Mouse (Mus musculus) neural tube, embryonic 15.5 days (tissue): ENCODE measurements around the gene Tmem115. TPM values are rescaled to one million over a fixed set of nuclear protein-coding genes. Genes with fewer than 3 reads are reported as not detected.
A peak's percentile ranks its signal among the peaks of the same experiment; 100 is the strongest.

ENCODE experiments used
- ATAC-seq: fragments of 200-750 bp; cut with Nextera tagmentation; 2 replicates; pipeline ENCODE4 v1.8.0; 2017; ENCODE audit warnings: mild to moderate bottlenecking, moderate TSS enrichment, moderate library complexity; ENCODE audit not compliant: low FRiP score
- H3K27ac ChIP-seq: fragments of 300-500 bp; sonication (generic); replicated peaks from 2 replicates; pipeline ENCODE4 v1.5.1; 2015; ENCODE audit warnings: mild to moderate bottlenecking, inconsistent platforms
- H3K27me3 ChIP-seq: fragments of 300-500 bp; sonication (generic); replicated peaks from 2 replicates; pipeline ENCODE4 v1.6.1; 2015; ENCODE audit warnings: inconsistent platforms
- H3K36me3 ChIP-seq: fragments of 300-500 bp; sonication (generic); 2 replicates; pipeline ENCODE4 v1.6.1; 2015; ENCODE audit warnings: inconsistent platforms
- H3K4me1 ChIP-seq: fragments of 300-500 bp; sonication (generic); 2 replicates; pipeline ENCODE4 v1.6.1; 2015; ENCODE audit warnings: inconsistent platforms
- H3K4me2 ChIP-seq: fragments of 300-500 bp; sonication (generic); 2 replicates; pipeline ENCODE4 v1.6.1; 2015; ENCODE audit warnings: inconsistent platforms, mild to moderate bottlenecking, moderate library complexity
- H3K4me3 ChIP-seq: fragments of 300-500 bp; sonication (generic); replicated peaks from 2 replicates; pipeline ENCODE4 v1.5.1; 2015; ENCODE audit warnings: mild to moderate bottlenecking, inconsistent platforms
- H3K9ac ChIP-seq: fragments of 300-500 bp; sonication (generic); replicated peaks from 2 replicates; pipeline ENCODE4 v1.6.1; 2015; ENCODE audit warnings: mild to moderate bottlenecking, inconsistent platforms
- H3K9me3 ChIP-seq: fragments of 300-500 bp; sonication (generic); replicated peaks from 2 replicates; pipeline ENCODE4 v1.6.1; 2016; ENCODE audit warnings: inconsistent platforms
- WGBS: fragments of 180-500 bp; shearing (Covaris S2); methylation state at CpG from one replicate; pipeline ENCODE4 v1.1.7; 2015; ENCODE audit warnings: mixed read lengths; 5-methylcytosine and 5-hydroxymethylcytosine counted together
- polyA plus RNA-seq: library from polyadenylated mRNA; unstranded; fragments of >200 nt; fragmentation: Nextera tagmentation; extraction: Ambion mirVana; gene quantifications from 2 replicates; pipeline ENCODE4 v1.2.1, GENCODE M21; 2015

The Tmem115 gene
- polyA plus RNA-seq, 1 experiment from 2014 or later = 45.7 TPM

DNA sequence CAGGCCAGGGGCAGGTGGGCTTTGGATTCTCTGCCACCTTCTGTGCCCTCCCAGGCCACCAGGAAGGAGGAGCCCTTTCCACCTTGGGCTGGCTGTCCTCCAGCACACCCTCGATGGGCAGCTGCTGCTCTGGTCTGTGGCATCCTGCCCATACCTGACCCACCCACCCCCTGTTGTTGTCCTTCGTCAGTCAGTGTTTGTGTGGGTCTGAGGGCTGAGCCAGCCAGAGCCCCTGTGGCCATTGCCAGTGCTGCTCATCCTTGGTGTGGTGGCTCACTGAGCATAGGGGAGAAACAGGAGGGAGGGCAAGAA, 11.4 kb upstream of the Tmem115 start:
- ATAC-seq = no peak
- peaks cover 30% of the 10 kb centered on the region for H3K27me3 ChIP-seq
- H3K9me3 ChIP-seq = no peaks in the 10 kb centered on the region
- H3K36me3 ChIP-seq = peaks cover 7% of the 10 kb centered on the region
- WGBS = 23% methylated on average over 2 of the region's 2 CpGs
- no peak overlapping the region for H3K4me3 ChIP-seq
- H3K4me2 ChIP-seq = peak overlapping the region; percentile 13; the same call in 1 of the 2 replicates
- H3K4me1 ChIP-seq = peaks cover 20% of the 10 kb centered on the region
- 0 out of 2 replicates have a peak overlapping the region, but pooled peaks have one; percentile 18 for H3K9ac ChIP-seq
- no peak overlapping the region for H3K27ac ChIP-seq

DNA sequence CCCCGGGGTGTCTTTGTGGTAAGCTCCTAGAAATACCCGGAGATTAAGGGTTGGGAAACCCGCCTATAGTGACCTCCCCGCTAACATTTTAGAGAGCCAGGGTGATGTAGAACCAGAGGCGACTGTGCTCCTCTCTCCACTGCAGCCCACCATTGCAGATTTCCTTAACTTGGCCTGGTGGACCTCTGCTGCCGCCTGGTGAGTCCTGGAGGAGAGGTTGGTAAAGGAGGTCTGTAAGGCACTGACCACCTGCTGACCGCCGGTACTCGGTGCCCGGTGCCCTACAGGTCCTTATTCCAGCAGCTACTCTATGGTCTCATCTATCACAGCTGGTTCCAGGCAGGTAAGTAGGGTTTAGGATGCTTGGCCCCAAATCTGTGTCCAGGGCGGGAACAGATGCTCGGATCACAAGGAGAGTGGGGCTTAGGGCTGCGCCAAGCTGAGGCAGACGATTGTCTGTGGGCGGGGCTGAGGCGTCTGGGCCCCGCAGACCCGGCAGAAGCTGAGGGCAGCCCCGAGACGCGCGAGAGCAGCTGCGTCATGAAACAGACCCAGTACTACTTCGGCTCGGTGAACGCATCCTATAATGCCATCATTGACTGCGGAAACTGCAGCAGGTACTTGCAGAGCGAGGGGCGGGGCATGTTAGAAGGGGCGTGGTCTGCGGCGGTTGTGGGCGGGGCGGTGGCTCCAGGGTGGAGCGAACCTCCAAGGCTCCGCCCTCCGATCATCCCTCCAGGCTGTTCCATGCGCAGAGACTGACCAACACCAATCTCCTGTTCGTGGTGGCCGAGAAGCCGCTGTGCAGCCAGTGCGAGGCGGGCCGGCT, 7.3 kb upstream of the Tmem115 start:
- 9% methylated on average over 39 of the region's 44 CpGs for WGBS
- Histone ChIP-seq H3K27ac (0 out of 2 replicates have a peak overlapping the region, but pooled peaks have one; percentile 2), H3K4me1 (peaks cover 22% of the 10 kb centered on the region), H3K4me2 (peak overlapping the region; percentile 56), H3K27me3 (peaks cover 34% of the 10 kb centered on the region), H3K4me3 (peak overlapping the region; percentile 30), H3K9me3 (no peaks in the 10 kb centered on the region), H3K9ac (no peak overlapping the region), H3K36me3 (peaks cover 4% of the 10 kb centered on the region; the same call in 1 of the 2 replicates)
- peak; percentile 62 for ATAC-seq

- peak; percentile 20 for ATAC-seq
- Histone ChIP-seq H3K9ac (peak overlapping the region; percentile 86), H3K4me3 (peak overlapping the region; percentile 89), H3K36me3 (peaks cover 21% of the 10 kb centered on the region), H3K27me3 (no peaks in the 10 kb centered on the region), H3K27ac (peak overlapping the region; percentile 80), H3K4me1 (peaks cover 42% of the 10 kb centered on the region), H3K4me2 (peak overlapping the region; percentile 95), H3K9me3 (no peaks in the 10 kb centered on the region)
- WGBS = under 1% methylated on average over 40 of the region's 40 CpGs
These were observed 860 bp downstream of the Tmem115 start for GRCm38 (mm10) chr9:107534408-107535202.

DNA sequence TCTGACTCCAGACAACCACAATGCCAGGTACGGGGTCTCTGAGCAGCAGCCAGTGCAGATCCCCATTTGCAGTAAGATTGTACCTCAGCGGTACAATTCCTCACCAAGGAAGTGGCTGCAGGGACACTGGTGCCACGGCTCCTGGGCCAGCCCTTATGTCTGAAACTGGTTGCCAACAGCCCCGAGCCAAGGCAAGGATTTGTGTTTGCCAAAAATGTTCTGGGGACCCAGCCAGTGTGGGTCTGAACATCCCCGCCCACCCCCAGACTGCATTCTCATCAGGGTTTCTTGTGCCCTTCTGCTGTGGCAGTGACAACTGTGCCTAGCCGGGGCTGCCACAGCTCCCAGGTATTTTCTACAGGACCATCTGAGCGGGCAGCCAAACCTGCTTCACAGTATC, 4.5 kb downstream of the Tmem115 start:
- H3K4me1 ChIP-seq = peaks cover 68% of the 10 kb centered on the region

DNA sequence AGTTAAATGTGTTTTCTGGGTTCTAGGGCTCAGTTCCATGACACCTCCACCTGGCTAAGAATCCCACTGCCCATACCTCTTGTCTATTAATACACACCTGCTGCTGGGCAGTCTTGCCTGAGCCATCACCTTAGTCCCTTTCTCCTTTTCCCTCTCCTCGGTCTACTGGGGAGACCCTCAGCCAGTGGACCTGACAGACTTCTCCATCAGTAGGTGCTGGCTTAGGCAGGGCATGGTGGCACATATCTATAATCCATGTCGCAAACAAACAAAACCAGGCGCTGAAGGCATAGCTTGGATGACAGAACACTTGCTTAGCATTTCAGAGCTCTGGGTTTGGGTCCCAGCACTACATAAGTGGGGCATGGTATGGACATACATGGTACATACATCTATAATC, 5.0 kb downstream of the Tmem115 start:
- no peak for ATAC-seq
- H3K4me3 ChIP-seq = no peak overlapping the region
- H3K27me3 ChIP-seq = no peaks in the 10 kb centered on the region
- no peaks in the 10 kb centered on the region for H3K9me3 ChIP-seq
- 94% methylated on average over 3 of the region's 3 CpGs for WGBS
- H3K9ac ChIP-seq = no peak overlapping the region
- no peak overlapping the region for H3K27ac ChIP-seq
- peaks cover 32% of the 10 kb centered on the region for H3K36me3 ChIP-seq
- H3K4me1 ChIP-seq = peaks cover 67% of the 10 kb centered on the region
- H3K4me2 ChIP-seq = no peak overlapping the region

More for the DNA sequence above, 4.5 kb downstream of the Tmem115 start:
- H3K27ac ChIP-seq = no peak overlapping the region
- peaks cover 28% of the 10 kb centered on the region for H3K36me3 ChIP-seq
- H3K9ac ChIP-seq = no peak overlapping the region
- no peak for ATAC-seq
- no peak overlapping the region for H3K4me3 ChIP-seq
- WGBS = 95% methylated on average over 7 of the region's 7 CpGs
- H3K4me2 ChIP-seq = no peak overlapping the region
- H3K27me3 ChIP-seq = no peaks in the 10 kb centered on the region
- no peaks in the 10 kb centered on the region for H3K9me3 ChIP-seq

DNA sequence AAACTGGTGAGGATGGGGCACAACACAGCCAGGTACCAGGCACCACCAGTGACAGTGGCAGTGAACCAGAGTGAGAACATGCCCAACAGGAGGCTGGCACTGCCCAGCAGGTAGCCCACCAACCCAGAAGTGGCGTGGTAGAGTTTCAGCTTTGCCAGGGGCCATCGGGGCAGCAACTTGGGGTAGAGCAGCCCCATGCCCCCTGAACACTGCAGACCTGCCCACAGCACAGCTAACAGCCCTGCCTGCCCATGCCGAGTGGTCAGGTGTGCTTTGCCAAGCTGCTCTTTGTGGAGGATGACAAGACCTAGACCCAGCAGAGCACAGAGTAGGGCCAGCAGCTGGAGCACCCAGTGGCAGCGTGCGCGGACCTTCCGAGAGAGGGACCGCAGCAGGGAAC, 6.2 kb downstream of the Tmem115 start:
- H3K9me3 ChIP-seq = no peaks in the 10 kb centered on the region
- no peaks in the 10 kb centered on the region for H3K27me3 ChIP-seq
- H3K36me3 ChIP-seq = peaks cover 45% of the 10 kb centered on the region
- peaks cover 65% of the 10 kb centered on the region for H3K4me1 ChIP-seq
- H3K4me2 ChIP-seq = peak overlapping the region; percentile 80; the same call in 1 of the 2 replicates
- H3K27ac ChIP-seq = no peak overlapping the region
- no peak overlapping the region for H3K4me3 ChIP-seq
- ATAC-seq = no peak
- H3K9ac ChIP-seq = no peak overlapping the region
- 95% methylated on average over 8 of the region's 8 CpGs for WGBS

- H3K4me3 ChIP-seq = peak overlapping the region; percentile 63
- WGBS = 72% methylated on average over 4 of the region's 4 CpGs
- H3K27ac ChIP-seq = no peak overlapping the region
- ATAC-seq = no peak
- H3K36me3 ChIP-seq = peaks cover 45% of the 10 kb centered on the region
- no peak overlapping the region for H3K9ac ChIP-seq
- H3K27me3 ChIP-seq = no peaks in the 10 kb centered on the region
- H3K4me2 ChIP-seq = peak overlapping the region; percentile 80
- H3K4me1 ChIP-seq = peaks cover 60% of the 10 kb centered on the region
- H3K9me3 ChIP-seq = no peaks in the 10 kb centered on the region
These were observed 6.7 kb downstream of the Tmem115 start for GRCm38 (mm10) chr9:107540420-107540819.

DNA sequence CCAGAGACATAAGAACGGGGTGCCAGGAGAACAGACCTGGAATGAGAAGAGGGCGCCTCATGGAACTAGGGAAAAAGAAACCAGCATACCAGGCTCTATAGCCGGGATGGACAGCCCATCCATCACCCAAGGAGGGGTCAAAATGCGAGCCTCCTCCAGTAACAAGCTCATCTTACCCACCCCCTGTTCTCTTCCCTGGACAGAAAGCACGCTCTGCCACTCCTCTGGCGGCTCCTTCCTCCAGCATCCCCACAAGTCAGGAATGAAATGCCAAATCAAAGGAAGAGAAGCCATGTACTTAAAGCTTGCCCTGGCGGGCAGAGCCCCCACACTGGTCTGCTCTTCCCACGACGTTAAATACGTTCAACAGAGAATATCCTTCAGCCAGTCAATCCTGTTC, 7.3 kb downstream of the Tmem115 start:
- ATAC-seq = no peak
- peak overlapping the region; percentile 63 for H3K4me3 ChIP-seq
- peaks cover 57% of the 10 kb centered on the region for H3K4me1 ChIP-seq
- WGBS = 33% methylated on average over 10 of the region's 10 CpGs
- H3K9ac ChIP-seq = peak overlapping the region; percentile 57
- peaks cover 45% of the 10 kb centered on the region for H3K36me3 ChIP-seq
- peak overlapping the region; percentile 80 for H3K4me2 ChIP-seq
- no peaks in the 10 kb centered on the region for H3K27me3 ChIP-seq
- H3K27ac ChIP-seq = peak overlapping the region; percentile 82; the same call in 1 of the 2 replicates
- H3K9me3 ChIP-seq = no peaks in the 10 kb centered on the region

DNA sequence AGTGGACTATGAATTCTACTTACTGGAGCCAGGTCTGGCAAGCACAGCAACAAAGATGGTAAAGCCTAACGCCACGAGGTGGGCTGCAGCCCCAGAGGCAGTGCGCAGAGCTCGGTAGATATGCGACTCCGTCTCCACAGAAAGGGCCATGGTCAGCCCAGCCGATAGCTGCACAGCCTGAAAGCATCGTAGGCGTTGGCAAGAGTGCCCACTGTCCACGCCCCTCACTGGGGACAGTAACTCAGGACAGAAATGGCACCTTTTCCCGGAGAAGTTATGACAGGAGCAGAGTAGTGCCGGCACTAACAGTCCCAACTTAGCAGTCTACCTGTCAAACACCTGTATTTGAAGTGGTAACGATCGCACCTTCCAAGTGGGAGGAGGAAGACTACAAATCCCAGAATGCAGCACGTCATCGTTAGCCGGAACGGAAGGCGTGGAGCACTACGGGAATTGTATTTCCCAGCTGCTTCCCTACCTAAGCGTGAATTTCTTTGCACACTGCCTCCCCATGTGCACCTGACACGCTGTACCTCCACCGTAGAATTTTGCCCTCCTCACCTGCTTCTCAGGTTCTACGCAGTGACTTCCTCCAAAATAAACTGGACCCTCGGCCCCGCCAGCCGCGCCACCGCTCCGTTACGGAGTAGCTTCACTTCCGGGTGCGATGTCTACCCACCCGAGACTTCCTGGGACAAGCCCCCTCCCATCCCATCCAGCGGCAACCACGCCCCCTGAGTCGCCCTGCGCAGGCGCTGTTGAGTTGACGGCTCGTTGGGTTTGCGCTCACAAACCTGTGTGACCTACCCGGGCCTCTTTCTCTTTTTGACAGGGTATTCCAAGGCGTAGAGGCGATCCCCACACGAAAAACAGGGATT, 8.0 kb downstream of the Tmem115 start, which contains the start of the genes Cyb561d2 and Nprl2:
TSS of gene Cyb561d2 (minus strand) at position 720 of the 878 bp plus-strand sequence.
TSS of gene Nprl2 (plus strand) at position 753 of the 878 bp plus-strand sequence.
- Histone ChIP-seq H3K4me1 (peaks cover 57% of the 10 kb centered on the region), H3K36me3 (peaks cover 45% of the 10 kb centered on the region)

DNA sequence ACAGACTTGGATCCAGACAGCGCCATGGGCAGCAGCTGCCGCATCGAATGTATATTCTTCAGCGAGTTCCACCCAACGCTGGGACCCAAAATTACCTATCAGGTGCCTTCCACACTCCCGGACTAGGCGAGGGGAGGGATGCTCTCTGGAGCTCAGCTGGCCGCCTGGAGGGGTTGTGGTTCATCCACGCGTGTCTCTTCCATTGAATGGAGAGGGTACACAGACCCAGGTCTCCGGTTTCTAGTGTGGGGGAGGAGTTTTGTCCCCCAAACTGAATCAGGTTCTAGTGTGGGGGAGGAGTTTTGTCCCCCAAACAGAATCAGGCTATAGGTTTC, 8.6 kb downstream of the Tmem115 start:
- H3K4me1 ChIP-seq = peaks cover 57% of the 10 kb centered on the region
- no peaks in the 10 kb centered on the region for H3K9me3 ChIP-seq
- peak; percentile 18; the same call in 1 of the 2 replicates for ATAC-seq
- peak overlapping the region; percentile 82 for H3K27ac ChIP-seq
- H3K27me3 ChIP-seq = no peaks in the 10 kb centered on the region
- peaks cover 45% of the 10 kb centered on the region for H3K36me3 ChIP-seq
- H3K4me2 ChIP-seq = peak overlapping the region; percentile 80
- H3K9ac ChIP-seq = peak overlapping the region; percentile 57
- 3% methylated on average over 11 of the region's 11 CpGs for WGBS
- peak overlapping the region; percentile 63 for H3K4me3 ChIP-seq

More for the DNA sequence above, 8.0 kb downstream of the Tmem115 start, which contains the start of the genes Cyb561d2 and Nprl2:
- Histone ChIP-seq H3K27me3 (no peaks in the 10 kb centered on the region), H3K27ac (peak within 1 kb of the TSS; percentile 82), H3K9me3 (no peaks in the 10 kb centered on the region), H3K4me2 (peak within 1 kb of the TSS; percentile 80), H3K9ac (peak within 1 kb of the TSS; percentile 57), H3K4me3 (peak within 1 kb of the TSS; percentile 63)
- peak; percentile 89 for ATAC-seq
- WGBS = under 1% methylated on average over 46 of the region's 46 CpGs

GRCm38 (mm10) chr9:107542721-107543120, 9.0 kb downstream of the Tmem115 start:
- H3K9ac ChIP-seq = peak overlapping the region; percentile 57
- ATAC-seq = no peak
- H3K4me2 ChIP-seq = peak overlapping the region; percentile 80
- H3K27ac ChIP-seq = no peak overlapping the region
- H3K9me3 ChIP-seq = no peaks in the 10 kb centered on the region
- peaks cover 43% of the 10 kb centered on the region for H3K36me3 ChIP-seq
- no peaks in the 10 kb centered on the region for H3K27me3 ChIP-seq
- H3K4me1 ChIP-seq = peaks cover 57% of the 10 kb centered on the region
- 47% methylated on average over 8 of the region's 8 CpGs for whole genome bisulfite sequencing
- H3K4me3 ChIP-seq = peak overlapping the region; percentile 63
